Mouse (Mus musculus): ENCODE measurements around the gene Pdzk1ip1.

DNA sequence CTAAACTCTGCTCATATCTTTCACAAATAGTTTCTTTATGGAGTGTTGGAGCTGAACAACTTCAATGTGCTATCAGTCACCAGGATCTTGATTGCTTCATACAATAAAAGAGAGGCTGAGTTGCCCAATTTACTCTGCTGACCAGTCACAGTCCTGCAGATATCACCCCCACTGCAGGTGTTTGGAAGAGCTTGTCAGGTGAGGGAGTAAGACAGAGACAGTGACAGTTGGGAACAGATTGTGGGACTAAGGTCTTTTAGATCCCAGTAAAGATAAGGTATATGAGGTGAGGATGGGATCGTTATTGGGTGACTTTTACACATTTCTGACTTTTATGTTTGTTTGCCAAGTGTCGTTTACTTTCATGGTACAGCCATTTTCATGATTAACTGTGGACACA is 22.7 kb downstream of the Pdzk1ip1 start:
- TF ChIP-seq CTCF (IDR thresholded peaks at IDR 0.05; ENCODE audit: borderline replicate concordance, insufficient read depth, low read length): no peak
- no peak for TF ChIP-seq POLR2A (IDR thresholded peaks at IDR 0.05; ENCODE audit: low read depth, low read length)

Data from embryonic fibroblast, embryonic 13.5 days (primary cell).